Mouse (Mus musculus): Measurements from ENCODE around the gene Eddm3b. TPM values are rescaled to one million over a fixed set of nuclear protein-coding genes. Genes with fewer than 3 reads are reported as not detected.

Gene Eddm3b
- not detected in 2 replicates for polyA plus RNA-seq (2012; ENCODE audit: insufficient read depth, insufficient read length, missing spikeins)

DNA sequence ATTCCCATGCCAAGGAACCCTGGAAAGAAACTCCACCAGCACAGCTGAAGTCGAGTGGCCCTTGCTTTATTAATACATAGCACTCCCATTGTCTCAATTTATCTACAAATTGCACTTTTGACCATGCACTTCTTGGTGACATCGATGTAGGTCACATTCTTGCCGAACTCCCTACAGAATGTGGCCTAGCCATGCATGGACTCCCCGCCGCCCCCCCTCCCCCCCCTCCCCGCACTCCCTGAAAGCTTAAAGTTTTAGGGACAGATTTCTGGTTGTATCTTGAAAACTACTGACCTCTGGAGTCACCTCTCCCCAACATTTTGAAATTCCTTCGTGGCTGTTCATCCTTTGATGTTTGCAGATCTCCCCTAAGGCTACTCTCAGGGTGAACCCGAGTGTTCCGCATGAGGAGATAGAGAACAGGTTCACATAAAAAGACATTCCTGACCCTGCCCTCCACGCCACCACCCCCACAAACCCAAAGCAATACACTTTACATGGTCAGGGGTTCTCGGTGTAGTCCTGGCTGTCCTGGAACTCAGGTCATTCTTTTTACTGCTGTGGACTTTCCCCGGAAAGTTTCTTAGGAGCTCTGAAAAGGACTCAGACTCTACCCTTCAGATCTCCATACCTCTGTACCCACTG is at the start of gene Eddm3b:
Gene Eddm3b, plus strand, starts transcription at position 511 of the 645 bp plus-strand sequence.
- peaks cover 7% of the 10 kb centered on the region for H3K4me1 ChIP-seq (ENCODE audit: control insufficient read depth, insufficient read depth, low read length)

DNA sequence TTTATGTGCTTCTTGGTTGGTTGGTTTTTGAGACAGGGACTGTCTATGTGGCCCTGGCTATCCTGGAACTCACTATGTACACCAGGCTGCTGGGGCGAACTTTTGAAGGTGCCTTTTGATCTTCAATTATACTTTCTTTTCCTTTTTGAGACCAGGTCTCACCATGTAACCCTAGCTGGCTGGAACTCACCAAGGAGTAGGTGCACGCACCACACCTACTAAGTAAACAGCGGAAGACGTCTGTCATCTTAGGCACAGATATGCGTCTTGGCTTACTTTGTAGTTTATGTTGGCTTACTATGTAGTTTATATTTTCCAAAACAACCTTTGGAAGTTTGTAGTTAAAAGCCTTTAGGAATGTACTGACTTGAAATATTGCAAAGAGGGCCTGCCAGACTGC is 45.3 kb upstream of the Eddm3b start:
- no peak overlapping the region for H3K4me3 ChIP-seq (ENCODE audit: insufficient read depth, low read length)
- H3K27ac ChIP-seq (ENCODE audit: insufficient read depth, low read depth, low read length) = no peak overlapping the region
- TF ChIP-seq POLR2A (IDR thresholded peaks at IDR 0.05; ENCODE audit: borderline replicate concordance, low read depth, low read length) (no peak), CTCF (IDR thresholded peaks at IDR 0.05; ENCODE audit: low read depth, low read length) (no peak)

More for the DNA sequence above, at the start of gene Eddm3b:
- Histone ChIP-seq H3K4me3 (ENCODE audit: insufficient read depth, low read length) (no peak within 1 kb of the TSS), H3K27ac (ENCODE audit: insufficient read depth, low read depth, low read length) (no peak within 1 kb of the TSS)
- no peak for TF ChIP-seq CTCF (IDR thresholded peaks at IDR 0.05; ENCODE audit: low read depth, low read length)
- TF ChIP-seq POLR2A (IDR thresholded peaks at IDR 0.05; ENCODE audit: borderline replicate concordance, low read depth, low read length) = no peak

DNA sequence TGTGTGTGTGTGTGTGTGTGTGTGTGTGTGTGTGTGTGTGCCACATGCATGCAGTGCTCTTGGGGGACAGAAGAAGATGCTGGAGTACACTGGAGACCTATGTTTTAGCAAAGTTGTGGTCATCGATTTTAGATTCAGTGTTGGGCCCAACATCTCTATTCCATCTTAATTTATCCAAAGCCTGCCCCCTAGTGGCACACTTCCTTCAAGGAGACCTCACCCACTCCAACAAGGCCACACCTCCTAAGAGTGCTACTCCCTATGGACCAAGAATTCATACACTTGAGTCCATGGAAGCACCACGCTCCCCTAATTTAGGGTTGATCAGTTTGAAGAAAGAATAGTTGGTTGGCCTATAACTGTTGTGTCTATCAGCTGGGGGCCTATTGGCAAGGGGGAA is 44.6 kb upstream of the Eddm3b start:
- Histone ChIP-seq H3K27ac (ENCODE audit: insufficient read depth, low read depth, low read length) (no peak overlapping the region), H3K4me3 (ENCODE audit: insufficient read depth, low read length) (no peak overlapping the region), H3K4me1 (ENCODE audit: control insufficient read depth, insufficient read depth, low read length) (peaks cover 5% of the 10 kb centered on the region)
- TF ChIP-seq CTCF (IDR thresholded peaks at IDR 0.05; ENCODE audit: low read depth, low read length) (no peak), POLR2A (IDR thresholded peaks at IDR 0.05; ENCODE audit: borderline replicate concordance, low read depth, low read length) (no peak)

More for the DNA sequence above, 45.3 kb upstream of the Eddm3b start:
- H3K4me1 ChIP-seq (ENCODE audit: control insufficient read depth, insufficient read depth, low read length) = peaks cover 5% of the 10 kb centered on the region

DNA sequence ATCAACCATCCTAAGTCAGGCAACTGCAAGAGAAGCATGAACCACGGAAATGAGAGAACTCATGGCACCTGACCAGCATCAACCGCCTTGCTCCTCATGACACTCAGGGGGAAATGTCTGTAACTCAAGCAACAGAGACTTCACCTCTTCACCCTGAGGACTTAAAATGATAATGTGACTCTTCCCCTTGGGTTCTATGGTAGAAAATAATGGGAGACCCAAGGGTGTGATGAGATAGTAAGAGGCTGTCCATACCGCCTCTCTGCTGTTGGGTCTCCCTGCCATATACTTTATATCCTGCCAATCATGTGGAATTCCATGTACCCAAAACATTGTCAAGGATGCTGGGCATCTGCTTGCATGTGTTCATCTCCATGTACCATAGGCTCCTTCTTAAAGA is 39.9 kb upstream of the Eddm3b start, which contains the start of gene Olfr750:
Gene Olfr750, minus strand, starts transcription at position 101 of the 400 bp plus-strand sequence.
- H3K27ac ChIP-seq (ENCODE audit: insufficient read depth, low read depth, low read length) = no peak within 1 kb of the TSS
- H3K4me3 ChIP-seq (ENCODE audit: insufficient read depth, low read length) = no peak within 1 kb of the TSS
- TF ChIP-seq POLR2A (IDR thresholded peaks at IDR 0.05; ENCODE audit: borderline replicate concordance, low read depth, low read length) = no peak
- TF ChIP-seq CTCF (IDR thresholded peaks at IDR 0.05; ENCODE audit: low read depth, low read length) = no peak
- no peaks in the 10 kb centered on the region for H3K4me1 ChIP-seq (ENCODE audit: control insufficient read depth, insufficient read depth, low read length)

DNA sequence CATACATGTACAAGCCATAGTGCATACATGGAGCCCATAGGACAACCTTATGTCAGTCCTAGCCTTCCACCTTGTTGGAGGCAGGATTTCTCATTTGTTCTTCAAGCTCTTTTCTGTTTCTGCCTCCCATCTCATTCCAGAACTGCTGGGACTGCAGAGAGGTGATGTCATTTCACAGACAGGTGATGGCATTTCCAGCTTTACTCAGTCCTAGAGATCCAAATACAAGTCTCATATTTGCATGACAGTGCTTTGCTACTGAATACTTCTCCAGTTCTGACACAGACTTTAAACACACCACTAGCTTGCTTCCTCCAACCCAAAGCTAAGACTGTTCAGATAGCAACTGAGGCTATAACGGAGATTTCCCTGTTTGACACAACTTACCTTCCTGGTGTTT is 35.0 kb upstream of the Eddm3b start:
- Histone ChIP-seq H3K27ac (ENCODE audit: insufficient read depth, low read depth, low read length) (no peak overlapping the region), H3K4me1 (ENCODE audit: control insufficient read depth, insufficient read depth, low read length) (peaks cover 7% of the 10 kb centered on the region), H3K4me3 (ENCODE audit: insufficient read depth, low read length) (no peak overlapping the region)
- no peak for TF ChIP-seq CTCF (IDR thresholded peaks at IDR 0.05; ENCODE audit: low read depth, low read length)
- no peak for TF ChIP-seq POLR2A (IDR thresholded peaks at IDR 0.05; ENCODE audit: borderline replicate concordance, low read depth, low read length)

DNA sequence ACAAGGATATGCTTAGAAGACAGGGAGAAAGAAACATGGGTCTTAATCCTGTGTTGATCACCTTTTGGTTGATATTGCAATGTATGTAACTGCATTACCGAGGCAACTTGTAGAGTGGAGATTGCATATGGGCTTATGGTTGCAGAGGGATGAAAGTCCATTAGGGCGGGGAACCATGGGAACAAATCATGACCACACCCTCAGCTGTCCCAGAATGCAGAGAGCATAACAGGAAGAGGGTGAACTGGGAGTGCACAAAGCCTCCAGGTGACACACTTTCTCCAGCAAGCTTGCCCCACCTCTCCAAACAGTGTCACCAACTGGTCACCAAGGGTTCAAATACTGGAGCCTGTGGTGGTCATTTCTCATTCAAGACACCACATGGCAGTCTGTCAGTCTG is 33.2 kb upstream of the Eddm3b start:
- TF ChIP-seq CTCF (IDR thresholded peaks at IDR 0.05; ENCODE audit: low read depth, low read length) (no peak), POLR2A (IDR thresholded peaks at IDR 0.05; ENCODE audit: borderline replicate concordance, low read depth, low read length) (no peak)
- peaks cover 10% of the 10 kb centered on the region for H3K4me1 ChIP-seq (ENCODE audit: control insufficient read depth, insufficient read depth, low read length)
- no peak overlapping the region for H3K27ac ChIP-seq (ENCODE audit: insufficient read depth, low read depth, low read length)
- no peak overlapping the region for H3K4me3 ChIP-seq (ENCODE audit: insufficient read depth, low read length)

DNA sequence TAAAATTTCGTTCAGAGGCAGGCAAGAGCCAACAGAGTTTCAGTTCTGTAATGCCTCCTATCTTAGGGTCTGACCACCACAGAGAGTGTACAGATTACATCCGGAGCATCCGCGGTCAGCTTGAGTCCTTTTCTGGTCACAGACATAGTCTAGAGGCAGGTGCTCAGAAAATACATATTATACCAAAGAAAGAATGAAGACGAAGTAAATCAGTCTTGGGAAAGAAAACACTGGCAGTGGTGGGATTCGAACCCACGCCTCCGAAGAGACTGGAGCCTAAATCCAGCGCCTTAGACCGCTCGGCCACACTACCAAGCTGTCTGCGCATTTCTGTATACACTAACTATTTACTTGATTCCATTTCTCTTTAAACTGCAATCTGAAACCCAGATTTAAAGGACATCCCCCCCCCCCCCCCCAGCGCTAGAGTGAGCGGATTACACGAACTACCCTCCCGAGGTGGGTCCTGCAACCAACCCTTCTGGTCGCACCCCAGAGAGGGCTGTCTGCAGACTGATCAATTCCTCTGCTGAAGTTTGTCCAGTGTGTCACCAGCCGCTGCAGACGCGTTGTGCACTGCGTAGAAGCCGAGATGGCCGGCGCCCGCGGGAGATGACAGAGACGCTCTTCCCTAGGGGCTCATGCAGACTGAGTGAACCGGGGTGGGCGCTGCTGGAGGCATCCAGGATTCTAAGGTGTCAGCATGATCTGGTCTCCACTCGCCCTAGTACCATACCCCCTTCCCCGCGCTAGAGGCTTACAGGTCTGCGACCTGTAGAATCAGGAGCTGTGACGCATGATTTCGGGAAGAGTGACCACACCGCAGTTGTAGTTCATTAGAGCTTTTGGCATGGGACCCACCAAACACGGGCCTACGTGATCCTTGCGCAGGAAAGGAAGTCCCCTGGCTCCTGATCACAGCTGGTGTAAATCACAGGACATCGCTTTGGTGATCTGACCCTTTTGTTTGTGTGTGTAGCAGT is 31.3 kb upstream of the Eddm3b start:
- TF ChIP-seq CTCF (IDR thresholded peaks at IDR 0.05; ENCODE audit: low read depth, low read length) (no peak), POLR2A (IDR thresholded peaks at IDR 0.05; ENCODE audit: borderline replicate concordance, low read depth, low read length) (no peak)
- Histone ChIP-seq H3K27ac (ENCODE audit: insufficient read depth, low read depth, low read length) (peak overlapping the region; percentile 4), H3K4me3 (ENCODE audit: insufficient read depth, low read length) (peak overlapping the region; percentile 63), H3K4me1 (ENCODE audit: control insufficient read depth, insufficient read depth, low read length) (peaks cover 10% of the 10 kb centered on the region)

DNA sequence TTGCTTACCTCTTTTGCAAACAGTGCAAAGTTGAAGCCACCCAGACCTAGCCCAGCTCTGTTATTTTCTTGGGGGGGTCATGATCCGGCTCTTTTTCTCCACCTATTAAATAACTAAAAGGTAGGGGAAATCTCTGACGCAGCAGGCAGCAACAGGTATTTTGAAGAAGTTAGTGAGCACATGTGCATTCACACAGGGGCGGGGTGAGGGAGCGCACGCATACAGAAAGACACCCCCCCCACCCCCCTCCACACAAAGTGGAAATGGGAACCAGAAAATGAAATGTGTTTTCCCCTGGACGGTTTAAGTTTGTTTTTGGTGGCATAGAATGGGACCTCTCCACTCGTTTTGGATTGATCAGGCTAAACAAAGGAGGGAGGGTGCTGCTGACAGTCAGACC is 30.4 kb upstream of the Eddm3b start:
- TF ChIP-seq POLR2A (IDR thresholded peaks at IDR 0.05; ENCODE audit: borderline replicate concordance, low read depth, low read length) = no peak
- no peak for TF ChIP-seq CTCF (IDR thresholded peaks at IDR 0.05; ENCODE audit: low read depth, low read length)
- H3K4me1 ChIP-seq (ENCODE audit: control insufficient read depth, insufficient read depth, low read length) = peaks cover 10% of the 10 kb centered on the region
- H3K4me3 ChIP-seq (ENCODE audit: insufficient read depth, low read length) = peak overlapping the region; percentile 63
- H3K27ac ChIP-seq (ENCODE audit: insufficient read depth, low read depth, low read length) = no peak overlapping the region

DNA sequence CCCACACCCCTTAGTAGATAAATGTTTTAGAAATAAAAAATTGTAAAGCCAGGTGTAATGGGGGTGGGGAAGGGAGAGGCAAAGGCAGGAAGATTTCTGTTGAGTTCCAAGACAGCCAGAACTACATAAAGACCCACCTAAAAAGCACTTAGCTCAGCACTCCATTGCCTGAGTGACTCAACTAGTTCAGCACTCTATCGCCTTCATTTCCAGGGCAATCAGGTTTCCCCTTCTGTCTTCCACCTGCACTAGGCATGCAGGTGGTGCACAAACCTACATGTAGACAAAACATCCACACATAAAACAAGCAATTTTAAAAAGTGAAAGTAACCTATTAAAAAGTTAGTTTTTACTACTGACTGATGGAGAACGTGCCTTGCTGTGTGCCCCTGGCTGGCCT is 29.1 kb upstream of the Eddm3b start:
- Histone ChIP-seq H3K4me1 (ENCODE audit: control insufficient read depth, insufficient read depth, low read length) (peaks cover 10% of the 10 kb centered on the region), H3K4me3 (ENCODE audit: insufficient read depth, low read length) (no peak overlapping the region), H3K27ac (ENCODE audit: insufficient read depth, low read depth, low read length) (no peak overlapping the region)
- TF ChIP-seq CTCF (IDR thresholded peaks at IDR 0.05; ENCODE audit: low read depth, low read length) (no peak), POLR2A (IDR thresholded peaks at IDR 0.05; ENCODE audit: borderline replicate concordance, low read depth, low read length) (no peak)

Data from bone marrow macrophage, adult 2 months (primary cell).